In genomic region chr17:26631811-26632327, GRCm38 (mm10) we compare ENCODE assay signal across 16 mouse cellular contexts. TPM values are rescaled to one million over a fixed set of nuclear protein-coding genes. Genes with fewer than 3 reads are reported as not detected.
A peak's percentile ranks its signal among the peaks of the same experiment; 100 is the strongest.
DNase-seq lines count a peak whose midpoint lies in the region; ATAC-seq and TF ChIP-seq lines count a peak whose summit lies in the region.
"Had no signal": no experiment of that assay in that cellular context is flagged by ENCODE, and none has a peak within 500 bp of the region (broad histone marks: within the 10 kb centered on the region; RNA-seq: fewer than 3 reads in every experiment).

No protein-coding gene starts in this region.

- 68% methylated on average over 8 of the region's 8 CpGs for WGBS in heart, embryonic 15.5 days
- 94% methylated on average over 8 of the region's 8 CpGs for WGBS in heart, embryonic 11.5 days (ENCODE audit: insufficient replicate concordance)
- WGBS in hindbrain, embryonic 11.5 days, result 92% methylated on average over 8 of the region's 8 CpGs

- in situ Hi-C loops in Patski (cut with MboI; ENCODE audit: low pct_unique_long_range_greater_than_20kb), result loop anchor here (10.0 kb wide), 1 partner anchor 317 kb away; no protein-coding TSS in a partner anchor

- no peaks in the 10 kb centered on the region for H3K9me3 ChIP-seq in heart, embryonic 15.5 days (replicated peaks)
- H3K9me3 ChIP-seq in heart, embryonic 11.5 days (replicated peaks; ENCODE audit: control insufficient read depth, low read length), result no peaks in the 10 kb centered on the region
- H3K9me3 ChIP-seq in hindbrain, embryonic 11.5 days (ENCODE audit: control insufficient read depth, low read length), result no peaks in the 10 kb centered on the region
- H3K9me3 ChIP-seq: embryonic facial prominence, embryonic 12.5 days; hindbrain, embryonic 15.5 days; kidney, embryonic 15.5 days; lung, embryonic 15.5 days had no signal

- TF ChIP-seq CTCF in Patski (IDR thresholded peaks at IDR 0.05), result no peak

- H3K4me3 ChIP-seq in heart, embryonic 15.5 days, result no peak overlapping the region
- H3K4me3 ChIP-seq in heart, embryonic 11.5 days (ENCODE audit: low read depth, low read length), result no peak overlapping the region
- no peak overlapping the region for H3K4me3 ChIP-seq in hindbrain, embryonic 11.5 days (ENCODE audit: low read depth, low read length)
- H3K4me3 ChIP-seq: embryonic facial prominence, embryonic 12.5 days; heart, adult 2 months; hindbrain, embryonic 15.5 days; kidney, embryonic 15.5 days; lung, embryonic 15.5 days had no signal

- no peak for ATAC-seq in heart, embryonic 15.5 days (replicated peaks; ENCODE audit: insufficient number of reproducible peaks, insufficient read depth, low FRiP score, low read depth)
- no peak for ATAC-seq in heart, embryonic 11.5 days (replicated peaks; ENCODE audit: insufficient number of reproducible peaks, low FRiP score, low TSS enrichment)
- ATAC-seq in Patski, result peak; percentile 42
- no peak for ATAC-seq in hindbrain, embryonic 11.5 days (ENCODE audit: low FRiP score)
- ATAC-seq: forebrain, embryonic 14.5 days had no signal

- H3K4me1 ChIP-seq in heart, embryonic 15.5 days (replicated peaks), result no peaks in the 10 kb centered on the region
- H3K4me1 ChIP-seq in heart, embryonic 11.5 days (ENCODE audit: control insufficient read depth, insufficient read depth, low read length), result no peaks in the 10 kb centered on the region
- no peaks in the 10 kb centered on the region for H3K4me1 ChIP-seq in hindbrain, embryonic 11.5 days (replicated peaks; ENCODE audit: control insufficient read depth, insufficient read depth, low read length)
- H3K4me1 ChIP-seq: embryonic facial prominence, embryonic 12.5 days; hindbrain, embryonic 15.5 days; kidney, embryonic 15.5 days; lung, embryonic 15.5 days had no signal

- 0 out of 2 replicates have a peak overlapping the region, but pooled peaks have one; percentile 21 for H3K27ac ChIP-seq in heart, embryonic 15.5 days
- H3K27ac ChIP-seq in heart, embryonic 11.5 days (ENCODE audit: low read depth, low read length), result no peak overlapping the region
- no peak overlapping the region for H3K27ac ChIP-seq in hindbrain, embryonic 11.5 days (ENCODE audit: low read depth, low read length)
- H3K27ac ChIP-seq: embryonic facial prominence, embryonic 12.5 days; heart, adult 2 months; hindbrain, embryonic 15.5 days; kidney, embryonic 15.5 days; lung, embryonic 15.5 days had no signal

- H3K9ac ChIP-seq in heart, embryonic 15.5 days, result no peak overlapping the region
- H3K9ac ChIP-seq in heart, embryonic 11.5 days (ENCODE audit: low read depth, low read length), result no peak overlapping the region
- H3K9ac ChIP-seq in hindbrain, embryonic 11.5 days (ENCODE audit: low read depth, low read length), result no peak overlapping the region
- H3K9ac ChIP-seq: embryonic facial prominence, embryonic 12.5 days; hindbrain, embryonic 15.5 days; kidney, embryonic 15.5 days; lung, embryonic 15.5 days had no signal

- POLR2A ChIA-PET in Patski (lab: Charles Lee), result interaction anchor here (0.8 to 1.0 kb wide), 2 partner anchors 10 to 126 kb away, joined by 4 to 5 read pairs; no protein-coding TSS in a partner anchor

- CTCF ChIA-PET in Patski (lab: Charles Lee), result interaction anchor here (1.3 kb wide), 1 partner anchor 11 kb away, joined by 3 read pairs; no protein-coding TSS in a partner anchor

- DNase-seq in Patski (ENCODE audit: low read depth, low spot score), result peak; percentile 47
- DNase-seq in cerebellum, postnatal 36 days, result peak; percentile 45 to 71
- peak; percentile 66 to 85 for DNase-seq in left cerebral cortex, postnatal 14 days (ENCODE audit: low spot score in 2 of 2)
- no peak for DNase-seq in ovary, postnatal 36 days (ENCODE audit: low spot score)
- no peak for DNase-seq in testis, postnatal 14 days (ENCODE audit: low spot score)
- DNase-seq in hindbrain, embryonic 11.5 days (ENCODE audit: low spot score), result no peak
- DNase-seq: heart, adult 2 months; midbrain, embryonic 14.5 days; thymus, postnatal 36 days had no signal

- peaks cover 50% of the 10 kb centered on the region for H3K36me3 ChIP-seq in heart, embryonic 15.5 days
- H3K36me3 ChIP-seq in heart, embryonic 11.5 days (ENCODE audit: control insufficient read depth, insufficient read depth, low read length), result peaks cover 19% of the 10 kb centered on the region
- H3K36me3 ChIP-seq in hindbrain, embryonic 11.5 days (ENCODE audit: control insufficient read depth, insufficient read depth, low read length), result 0 out of 2 replicates have a peak, but pooled peaks cover 4% of the 10 kb centered on the region

- intact Hi-C loops in left cerebral cortex, postnatal 14 days (cut with DNase I), result loop anchor here (5.0 kb wide), 1 partner anchor 70 kb away; the partner anchor contains the start of genes Dusp1 and Ergic1

- H3K4me2 ChIP-seq in heart, embryonic 15.5 days, result no peak overlapping the region
- H3K4me2 ChIP-seq in heart, embryonic 11.5 days, result no peak overlapping the region
- no peak overlapping the region for H3K4me2 ChIP-seq in hindbrain, embryonic 11.5 days (replicated peaks; ENCODE audit: low read depth, low read length)
- H3K4me2 ChIP-seq: embryonic facial prominence, embryonic 12.5 days; hindbrain, embryonic 15.5 days; kidney, embryonic 15.5 days; lung, embryonic 15.5 days had no signal

- no peaks in the 10 kb centered on the region for H3K27me3 ChIP-seq in heart, embryonic 15.5 days
- H3K27me3 ChIP-seq in heart, embryonic 11.5 days (ENCODE audit: control insufficient read depth, insufficient read depth, low read length), result no peaks in the 10 kb centered on the region
- H3K27me3 ChIP-seq in Patski, result no peaks in the 10 kb centered on the region
- no peaks in the 10 kb centered on the region for H3K27me3 ChIP-seq in hindbrain, embryonic 11.5 days (ENCODE audit: control insufficient read depth, insufficient read depth, low read length)
- H3K27me3 ChIP-seq: embryonic facial prominence, embryonic 12.5 days; hindbrain, embryonic 15.5 days; kidney, embryonic 15.5 days; lung, embryonic 15.5 days had no signal

RNA-seq across cellular contexts. Expression of gene Atp6v0e, which starts 31.2 kb away (rescaled TPM):
- 197 and 200 TPM in 2 replicates for polyA plus RNA-seq in heart, embryonic 15.5 days (2015; fragmentation: Nextera tagmentation; extraction: Ambion mirVana)
- polyA plus RNA-seq in heart, embryonic 11.5 days (2014; fragmentation: Nextera tagmentation; extraction: Ambion mirVana), result 189 and 204 TPM in 2 replicates
- 305 TPM for polyA plus RNA-seq in Patski (2021)
- total RNA-seq in left cerebral cortex, postnatal 14 days (2021), result 10 to 100 TPM; 36.7 to 45.8 TPM
- 123 and 126 TPM in 2 replicates for polyA plus RNA-seq in hindbrain, embryonic 11.5 days (2014; fragmentation: Nextera tagmentation; extraction: Ambion mirVana)

Comparison
In these comparisons a context has a peak if more than half of its experiments do, and no peak if none do; other contexts are left out.
1. DNase-seq: peak in Patski (single experiment), cerebellum, postnatal 36 days (2 of 2) and left cerebral cortex, postnatal 14 days (2 of 2); none in ovary, postnatal 36 days (single experiment), testis, postnatal 14 days (single experiment) and hindbrain, embryonic 11.5 days (single experiment).